Mouse (Mus musculus) B cell, adult 67 days (primary cell): Measurements from ENCODE around the gene Scin. TPM values are rescaled to one million over a fixed set of nuclear protein-coding genes. Genes with fewer than 3 reads are reported as not detected.

Source experiments
- total RNA-seq, 2 experiments: library from RNA; stranded (reverse); gene quantifications; 4 replicates each; pipeline ENCODE4 v1.2.4; 2023

Gene Scin
- total RNA-seq = under 1 TPM in 1 of 2 experiments, not detected in 1; 0.41 TPM

GRCm38 (mm10) chr12:40133573-40134271 lies at the start of gene Scin:
Scin (minus strand) TSS chr12:40134228.

GRCm38 (mm10) chr12:40037876-40038463 lies 96.1 kb downstream of the Scin start, which contains the start of gene Arl4a:
Arl4a (minus strand) TSS chr12:40038025.

Other genes starting within 250 kb of the Scin start
- gene Arl4a, start 96.2 kb downstream of the Scin start, total RNA-seq = 10 to 100 TPM; 43.8 to 51.9 TPM
- 1 to 10 TPM; 1.4 to 2.4 TPM for gene Lsmem1, start 65.3 kb upstream of the Scin start, total RNA-seq
- gene Ifrd1, start 114.3 kb upstream of the Scin start, total RNA-seq = 100 to 1,000 TPM; 265 to 337 TPM